Mouse (Mus musculus): ENCODE data around the gene C330021F23Rik. TPM values are rescaled to one million over a fixed set of nuclear protein-coding genes. Genes with fewer than 3 reads are reported as not detected.

Gene C330021F23Rik
- polyA plus RNA-seq, 1 experiment from 2014 or later, result 2.8 TPM

GRCm38 (mm10) chr8:3626971-3627370 is 59.2 kb downstream of the C330021F23Rik start:
- Histone ChIP-seq H3K36me3 (no peaks in the 10 kb centered on the region), H3K9me3 (no peaks in the 10 kb centered on the region), H3K4me2 (replicated peaks) (no peak overlapping the region), H3K4me1 (peaks cover 14% of the 10 kb centered on the region), H3K27me3 (peaks cover 25% of the 10 kb centered on the region), H3K9ac (replicated peaks) (no peak overlapping the region), H3K4me3 (no peak overlapping the region), H3K27ac (replicated peaks) (no peak overlapping the region)
- ATAC-seq (ENCODE audit: low FRiP score, low read depth), result no peak
- 66% methylated on average over 5 of the region's 5 CpGs for WGBS

DNA sequence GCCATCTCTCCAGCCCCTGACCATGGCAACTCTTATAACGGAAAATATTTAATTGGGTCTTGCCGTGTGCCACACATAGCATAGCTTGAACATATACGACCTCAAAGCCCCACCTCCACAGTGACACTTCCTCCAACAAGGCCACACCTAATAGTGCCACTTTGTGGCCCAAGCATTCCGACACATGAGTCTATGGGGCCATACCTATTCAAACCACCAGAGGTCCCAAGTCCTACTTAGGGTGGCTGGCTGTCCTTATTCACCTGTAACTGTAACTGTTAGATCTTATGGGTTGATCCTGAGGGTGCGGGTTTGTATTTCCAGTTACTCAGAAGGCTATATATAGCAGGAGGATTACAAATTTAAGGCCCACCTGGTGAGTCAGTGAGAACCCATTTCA is 60.2 kb downstream of the C330021F23Rik start:
- Histone ChIP-seq H3K27me3 (peaks cover 25% of the 10 kb centered on the region), H3K36me3 (no peaks in the 10 kb centered on the region), H3K9me3 (no peaks in the 10 kb centered on the region), H3K4me2 (replicated peaks) (no peak overlapping the region), H3K4me3 (no peak overlapping the region), H3K9ac (replicated peaks) (no peak overlapping the region), H3K4me1 (peaks cover 9% of the 10 kb centered on the region; the same call in 1 of the 2 replicates), H3K27ac (replicated peaks) (no peak overlapping the region)
- 37% methylated on average over 5 of the region's 5 CpGs for WGBS
- no peak for ATAC-seq (ENCODE audit: low FRiP score, low read depth)

DNA sequence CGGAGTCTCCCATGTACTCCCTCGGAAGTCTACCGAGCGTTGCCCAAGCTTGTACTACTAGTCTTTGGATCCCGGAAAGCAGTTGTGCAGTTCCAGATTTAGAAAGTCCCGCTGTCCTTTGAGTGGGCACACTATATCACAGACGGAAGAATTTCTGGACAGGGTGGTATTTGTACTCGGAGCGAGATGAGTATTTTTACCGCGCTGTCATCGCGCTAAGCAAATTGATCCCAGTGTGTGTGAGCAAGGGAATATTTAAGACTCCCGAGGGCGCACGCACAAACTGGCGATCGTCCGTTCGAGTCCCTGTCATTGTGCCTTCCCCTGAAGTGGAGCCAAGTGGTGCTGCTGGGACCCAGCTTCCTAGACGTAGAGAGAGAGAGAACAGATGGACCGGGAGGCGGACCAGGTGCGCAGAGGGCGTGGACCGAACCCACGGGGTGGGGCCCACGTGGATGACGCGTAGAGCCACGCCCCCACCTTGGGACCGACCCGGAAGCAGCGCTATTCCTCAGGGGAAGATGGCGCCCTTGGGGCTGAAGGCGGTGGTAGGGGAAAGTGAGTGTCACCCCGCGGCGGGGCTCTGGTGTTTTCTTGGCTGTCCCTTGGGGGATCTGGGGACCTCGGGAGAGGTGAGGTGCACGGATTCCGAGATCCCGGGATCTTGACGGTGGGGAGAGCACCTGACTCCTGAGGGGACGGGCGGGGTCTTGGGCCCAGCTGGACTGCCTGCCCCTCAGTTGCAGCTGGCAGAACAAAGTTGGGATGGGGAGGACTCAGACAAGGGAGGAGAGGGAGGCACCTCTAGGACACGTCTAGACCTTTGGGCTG is 63.1 kb downstream of the C330021F23Rik start, which contains the start of gene Stxbp2:
TSS of gene Stxbp2 (plus strand) at position 309 of the 831 bp plus-strand sequence.
- peak; percentile 69 for ATAC-seq (ENCODE audit: low FRiP score, low read depth)
- 7% methylated on average over 47 of the region's 47 CpGs for WGBS
- Histone ChIP-seq H3K36me3 (no peaks in the 10 kb centered on the region), H3K9me3 (no peaks in the 10 kb centered on the region), H3K9ac (replicated peaks) (peak within 1 kb of the TSS; percentile 29; the same call in 1 of the 2 replicates), H3K27ac (replicated peaks) (no peak within 1 kb of the TSS), H3K27me3 (peaks cover 25% of the 10 kb centered on the region), H3K4me1 (peaks cover 9% of the 10 kb centered on the region; the same call in 1 of the 2 replicates), H3K4me3 (peak within 1 kb of the TSS; percentile 48), H3K4me2 (replicated peaks) (peak within 1 kb of the TSS; percentile 73)

GRCm38 (mm10) chr8:3631478-3631875 is 63.7 kb downstream of the C330021F23Rik start:
- no peaks in the 10 kb centered on the region for H3K9me3 ChIP-seq
- no peak; the same call in 1 of the 2 replicates for ATAC-seq (ENCODE audit: low FRiP score, low read depth)
- WGBS, result 22% methylated on average over 8 of the region's 8 CpGs
- H3K36me3 ChIP-seq, result no peaks in the 10 kb centered on the region
- peaks cover 9% of the 10 kb centered on the region; the same call in 1 of the 2 replicates for H3K4me1 ChIP-seq
- H3K9ac ChIP-seq (replicated peaks), result peak overlapping the region; percentile 29; the same call in 1 of the 2 replicates
- no peak overlapping the region for H3K27ac ChIP-seq (replicated peaks)
- peak overlapping the region; percentile 48 for H3K4me3 ChIP-seq
- H3K27me3 ChIP-seq, result peaks cover 25% of the 10 kb centered on the region
- H3K4me2 ChIP-seq (replicated peaks), result peak overlapping the region; percentile 73

Other genes with a start within 250 kb of the C330021F23Rik start
- gene A430078G23Rik, start 214.6 kb upstream of the C330021F23Rik start, polyA plus RNA-seq (2016; fragmentation: Nextera tagmentation; extraction: Ambion mirVana), result not detected in 2 replicates
- gene Arhgef18, start 175.0 kb upstream of the C330021F23Rik start, polyA plus RNA-seq (2016; fragmentation: Nextera tagmentation; extraction: Ambion mirVana), result 14.0 and 15.3 TPM in 2 replicates
- 3.3 and 3.4 TPM in 2 replicates for gene Pex11g, start 100.3 kb upstream of the C330021F23Rik start, polyA plus RNA-seq (2016; fragmentation: Nextera tagmentation; extraction: Ambion mirVana)
- gene Tex45, start 97.1 kb upstream of the C330021F23Rik start, polyA plus RNA-seq (2016; fragmentation: Nextera tagmentation; extraction: Ambion mirVana), result 0.19 and 0.25 TPM in 2 replicates
- gene Zfp358, start 74.9 kb upstream of the C330021F23Rik start, polyA plus RNA-seq (2016; fragmentation: Nextera tagmentation; extraction: Ambion mirVana), result 82.8 and 89.5 TPM in 2 replicates
- gene Mcoln1, start 67.5 kb upstream of the C330021F23Rik start, polyA plus RNA-seq (2016; fragmentation: Nextera tagmentation; extraction: Ambion mirVana), result 74.9 and 79.3 TPM in 2 replicates
- gene Pnpla6, start 52.6 kb upstream of the C330021F23Rik start, polyA plus RNA-seq (2016; fragmentation: Nextera tagmentation; extraction: Ambion mirVana), result 30.5 and 35.0 TPM in 2 replicates
- 22.9 and 26.5 TPM in 2 replicates for gene Camsap3, start 19.3 kb downstream of the C330021F23Rik start, polyA plus RNA-seq (2016; fragmentation: Nextera tagmentation; extraction: Ambion mirVana)
- gene Xab2, start 53.3 kb downstream of the C330021F23Rik start, polyA plus RNA-seq (2016; fragmentation: Nextera tagmentation; extraction: Ambion mirVana), result 62.8 and 65.2 TPM in 2 replicates
- 109 and 124 TPM in 2 replicates for gene Pet100, start 53.6 kb downstream of the C330021F23Rik start, polyA plus RNA-seq (2016; fragmentation: Nextera tagmentation; extraction: Ambion mirVana)
- gene Pcp2, start 57.6 kb downstream of the C330021F23Rik start, polyA plus RNA-seq (2016; fragmentation: Nextera tagmentation; extraction: Ambion mirVana), result 0.14 TPM in 1 of 2 replicates, not detected in the other
- 19.5 and 19.8 TPM in 2 replicates for gene Stxbp2, start 63.0 kb downstream of the C330021F23Rik start, polyA plus RNA-seq (2016; fragmentation: Nextera tagmentation; extraction: Ambion mirVana)
- gene Retn, start 87.8 kb downstream of the C330021F23Rik start, polyA plus RNA-seq (2016; fragmentation: Nextera tagmentation; extraction: Ambion mirVana), result 0.54 TPM in 1 of 2 replicates, not detected in the other
- not detected in 2 replicates for gene Mcemp1, start 97.8 kb downstream of the C330021F23Rik start, polyA plus RNA-seq (2016; fragmentation: Nextera tagmentation; extraction: Ambion mirVana)
- 7.0 and 7.9 TPM in 2 replicates for gene Fcor, start 104.4 kb downstream of the C330021F23Rik start, polyA plus RNA-seq (2016; fragmentation: Nextera tagmentation; extraction: Ambion mirVana)
- gene Trappc5, start 108.3 kb downstream of the C330021F23Rik start, polyA plus RNA-seq (2016; fragmentation: Nextera tagmentation; extraction: Ambion mirVana), result 46.6 and 49.0 TPM in 2 replicates
- 0.40 and 0.42 TPM in 2 replicates for gene Fcer2a, start 126.2 kb downstream of the C330021F23Rik start, polyA plus RNA-seq (2016; fragmentation: Nextera tagmentation; extraction: Ambion mirVana)
- gene Clec4g, start 152.7 kb downstream of the C330021F23Rik start, polyA plus RNA-seq (2016; fragmentation: Nextera tagmentation; extraction: Ambion mirVana), result not detected in 2 replicates
- 0.20 TPM in 1 of 2 replicates, not detected in the other for gene Cd209a, start 181.0 kb downstream of the C330021F23Rik start, polyA plus RNA-seq (2016; fragmentation: Nextera tagmentation; extraction: Ambion mirVana)

Measured in midbrain, embryonic 12.5 days (tissue).